Mouse (Mus musculus) thymus, postnatal 4 days (tissue): ENCODE measurements around the gene Rab3gap1.

ENCODE experiments used
- DNase-seq: peaks from one replicate; pipeline ENCODE4 v3.0.0; 2021

Gene Rab3gap1

GRCm38 (mm10) chr1:127868300-127869261, at the start of gene Rab3gap1:
Gene Rab3gap1, plus strand, starts transcription at chr1:127868773.
- DNase-seq: peak; percentile 96

- peak; percentile 26 for DNase-seq
Measured at GRCm38 (mm10) chr1:127827325-127827724, 41.2 kb upstream of the Rab3gap1 start.

- DNase-seq: peak; percentile 67
Measured at GRCm38 (mm10) chr1:127830215-127830921, 38.2 kb upstream of the Rab3gap1 start.

- no peak for DNase-seq
Measured at GRCm38 (mm10) chr1:127833714-127834113, 34.9 kb upstream of the Rab3gap1 start.

- DNase-seq: no peak
Measured at GRCm38 (mm10) chr1:127834202-127834601, 34.4 kb upstream of the Rab3gap1 start.

- DNase-seq: no peak
Measured at GRCm38 (mm10) chr1:127836619-127837018, 32.0 kb upstream of the Rab3gap1 start.

GRCm38 (mm10) chr1:127838602-127839001, 30.0 kb upstream of the Rab3gap1 start:
- DNase-seq: no peak

- DNase-seq: no peak
Measured at GRCm38 (mm10) chr1:127845472-127845871, 23.1 kb upstream of the Rab3gap1 start.

DNA sequence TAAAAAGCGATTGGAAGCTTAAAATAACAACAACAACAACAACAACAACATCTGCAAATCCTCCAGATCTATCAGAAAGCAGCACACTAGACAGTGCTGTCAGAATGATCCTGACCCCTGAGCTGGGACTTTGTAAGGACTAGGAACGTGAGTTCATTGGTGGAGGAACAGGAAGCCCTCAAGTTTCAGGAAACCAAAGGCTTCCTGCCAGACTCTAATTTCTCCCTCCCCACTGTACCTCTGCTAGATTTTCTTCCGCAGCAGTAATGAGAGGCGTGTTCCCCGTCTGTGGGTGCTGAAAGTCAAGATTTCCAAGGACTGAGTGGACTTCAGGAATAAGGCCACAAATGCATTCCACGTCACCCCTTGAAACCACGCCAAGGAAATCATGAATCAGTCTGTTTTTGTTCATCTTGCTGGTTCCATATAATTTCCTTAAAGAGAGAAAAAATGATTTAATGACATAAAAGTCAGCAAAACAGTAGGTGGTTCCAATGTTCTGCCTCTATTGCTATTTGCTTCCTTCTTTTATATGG, 18.4 kb upstream of the Rab3gap1 start:
- DNase-seq: no peak

DNA sequence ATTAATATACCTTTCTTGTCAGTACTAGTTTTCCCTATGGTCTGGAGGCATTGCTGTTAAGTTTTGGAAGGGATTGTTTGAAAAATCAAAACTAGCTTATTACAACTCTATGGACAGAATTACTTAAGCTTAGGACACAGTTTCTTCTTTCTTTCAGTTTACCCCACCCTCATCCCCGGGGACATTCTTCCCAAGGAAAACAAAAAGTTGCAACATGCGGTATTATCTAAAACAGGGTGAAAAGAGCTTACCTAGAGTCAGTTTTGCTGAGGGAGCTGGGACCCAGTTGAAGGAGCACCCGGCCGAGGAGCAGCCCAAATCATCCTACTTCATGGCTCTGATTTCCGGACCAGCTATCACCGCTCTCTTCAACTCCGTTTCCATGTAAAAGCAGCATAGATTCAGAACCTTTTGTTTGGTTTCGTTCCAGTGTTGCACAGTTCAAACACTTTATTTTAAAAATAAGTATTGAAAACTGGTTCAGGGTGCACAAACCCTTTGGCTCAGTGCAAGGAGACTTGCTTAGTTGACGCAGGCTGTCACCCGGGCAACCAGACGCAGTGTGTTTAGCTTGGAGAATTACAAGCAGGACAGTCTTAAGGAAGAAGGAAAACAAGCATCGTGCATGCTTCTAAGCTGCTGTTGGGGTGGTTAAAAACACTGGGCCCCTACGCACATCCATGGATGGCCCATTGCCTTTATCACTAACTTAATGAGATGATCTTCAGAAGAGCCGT, 13.9 kb upstream of the Rab3gap1 start, which contains the start of gene Map3k19:
Gene Map3k19 (minus strand): TSS at position 546 of the 737 bp plus-strand sequence.
- DNase-seq: no peak

- no peak for DNase-seq
Measured at GRCm38 (mm10) chr1:127858945-127859648, 9.5 kb upstream of the Rab3gap1 start.

DNA sequence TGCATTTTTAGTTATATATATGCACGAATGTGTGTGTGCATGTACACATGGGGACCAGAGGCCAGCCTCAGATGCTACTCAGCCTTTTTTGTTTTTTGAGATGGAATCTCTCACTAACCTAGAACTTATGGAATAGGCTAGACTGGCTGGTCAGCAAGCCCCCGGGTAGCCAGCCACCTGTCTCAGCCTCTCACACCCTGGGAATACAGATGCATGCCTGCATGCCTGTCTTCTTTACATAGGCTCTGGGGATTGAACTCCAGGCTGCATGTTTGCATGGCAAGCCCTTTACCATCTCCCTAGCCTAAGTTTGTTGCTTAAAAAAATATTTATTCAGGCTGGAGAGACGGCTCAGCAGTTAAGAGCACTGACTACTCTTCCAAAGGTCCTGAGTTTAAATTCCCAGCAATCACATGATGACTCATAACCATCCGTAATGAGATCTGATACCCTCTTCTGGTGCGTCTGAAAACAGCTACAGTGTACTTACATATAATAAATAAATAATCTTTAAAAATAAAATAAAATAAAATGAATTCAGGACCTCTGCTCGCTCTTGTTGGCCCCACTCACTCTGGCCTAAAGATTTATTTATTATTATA, 8.7 kb upstream of the Rab3gap1 start:
- no peak for DNase-seq

DNA sequence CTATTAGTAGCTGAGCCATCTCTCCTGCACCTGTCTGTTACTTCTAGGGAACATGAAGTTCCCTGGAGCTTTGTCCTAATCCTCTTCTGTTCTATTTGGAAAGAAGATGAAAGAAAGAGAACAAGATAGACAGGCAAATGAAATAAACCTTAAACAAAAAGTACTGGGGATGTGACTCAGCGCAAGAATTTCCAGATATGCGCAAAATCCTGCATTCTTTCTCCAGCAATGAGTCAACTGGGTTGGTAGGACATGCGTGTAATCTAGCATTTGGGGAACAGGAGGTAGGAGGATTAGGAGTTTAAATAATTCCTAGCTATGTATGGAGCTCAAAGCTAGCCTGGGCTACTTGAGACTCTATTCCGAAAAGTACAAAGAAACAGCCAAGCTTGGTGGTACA, 8.1 kb upstream of the Rab3gap1 start:
- no peak for DNase-seq

DNA sequence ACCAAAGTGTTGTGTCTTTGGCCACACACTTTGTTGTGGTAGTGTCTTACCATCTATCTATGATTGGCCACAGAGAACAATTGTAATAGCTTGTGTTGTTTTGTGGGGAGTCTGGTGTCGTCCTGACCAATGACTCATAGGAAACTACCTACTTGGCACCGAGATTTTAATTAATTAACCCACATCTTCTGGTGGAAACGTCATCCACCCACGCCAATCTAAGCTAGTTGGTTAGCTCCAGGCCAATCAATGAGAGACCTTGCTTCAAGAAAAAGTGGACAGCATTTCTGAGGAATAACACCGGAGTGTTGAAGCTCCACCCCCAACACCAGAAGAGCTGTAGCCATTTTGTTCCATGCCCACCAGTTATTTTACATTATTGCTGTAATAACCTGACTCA, 6.7 kb upstream of the Rab3gap1 start:
- no peak for DNase-seq

- DNase-seq: no peak
Measured at GRCm38 (mm10) chr1:127863806-127864205, 4.8 kb upstream of the Rab3gap1 start.

DNA sequence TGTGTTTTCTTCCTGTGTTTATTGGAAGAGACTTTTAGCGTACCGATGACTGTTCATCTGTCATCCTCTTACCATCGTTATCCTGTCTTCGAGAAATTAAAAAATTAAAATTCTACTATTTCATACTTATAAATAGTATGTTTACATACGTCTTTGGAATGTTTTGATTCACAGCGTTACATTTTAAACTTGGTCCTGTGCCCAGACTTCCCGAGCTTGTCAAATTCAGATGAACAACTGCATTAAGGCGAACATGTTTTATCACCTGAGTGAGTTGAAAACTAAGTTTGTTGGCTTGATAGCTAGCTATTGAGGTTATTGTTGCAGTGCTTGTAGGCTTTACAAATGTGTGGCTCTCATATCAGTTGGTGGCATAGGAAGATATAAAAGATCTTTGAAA, 703 bp downstream of the Rab3gap1 start:
- DNase-seq: no peak

DNA sequence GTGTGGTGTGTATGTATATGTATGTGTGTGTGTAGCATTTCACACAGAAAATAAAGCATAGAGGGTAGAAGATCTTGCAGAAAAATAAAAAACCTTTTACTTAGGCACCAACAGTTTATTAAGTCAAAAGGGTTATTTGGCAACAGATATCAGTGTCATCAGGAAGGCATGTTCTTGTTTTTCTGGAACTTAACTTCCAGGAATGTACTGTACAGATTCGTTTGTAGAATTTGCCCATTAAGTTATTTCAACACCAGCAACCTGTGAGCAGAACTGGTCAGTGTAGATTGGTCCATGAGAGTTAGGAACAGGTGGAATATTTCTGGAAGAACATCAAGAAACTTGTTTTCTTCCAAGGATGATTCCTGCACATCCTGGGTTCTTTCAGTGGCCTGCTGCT, 30.8 kb downstream of the Rab3gap1 start:
- no peak for DNase-seq

DNA sequence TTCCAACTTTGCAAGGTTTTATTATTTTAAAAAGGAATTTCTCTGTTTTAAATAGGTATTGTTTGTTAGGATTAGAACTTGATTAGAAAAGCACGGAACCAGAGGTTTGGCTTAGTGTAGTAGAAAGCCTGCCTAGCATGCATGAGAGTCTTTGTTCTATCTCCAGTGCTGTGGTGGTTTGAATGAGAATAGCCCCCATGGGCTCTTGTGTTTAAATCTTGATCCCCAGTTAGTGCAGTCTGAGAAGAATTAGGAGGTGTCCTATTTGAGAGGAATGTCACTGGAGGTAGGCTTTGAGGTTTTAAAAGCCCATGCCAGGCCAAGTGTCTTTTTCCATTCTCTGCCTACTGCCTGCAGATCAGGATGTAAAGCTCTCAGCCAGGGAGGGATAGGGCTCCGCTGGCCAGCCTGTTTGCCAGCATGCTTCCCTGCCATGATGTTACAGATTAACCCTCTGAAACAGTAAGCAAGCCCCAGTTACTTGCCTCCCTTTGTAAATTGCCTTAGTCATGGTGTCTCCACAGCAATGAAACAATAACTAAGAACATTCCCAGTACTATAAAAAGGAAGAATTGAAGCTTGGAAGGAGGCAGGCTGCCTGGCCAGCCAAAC, 36.3 kb downstream of the Rab3gap1 start:
- no peak for DNase-seq

DNA sequence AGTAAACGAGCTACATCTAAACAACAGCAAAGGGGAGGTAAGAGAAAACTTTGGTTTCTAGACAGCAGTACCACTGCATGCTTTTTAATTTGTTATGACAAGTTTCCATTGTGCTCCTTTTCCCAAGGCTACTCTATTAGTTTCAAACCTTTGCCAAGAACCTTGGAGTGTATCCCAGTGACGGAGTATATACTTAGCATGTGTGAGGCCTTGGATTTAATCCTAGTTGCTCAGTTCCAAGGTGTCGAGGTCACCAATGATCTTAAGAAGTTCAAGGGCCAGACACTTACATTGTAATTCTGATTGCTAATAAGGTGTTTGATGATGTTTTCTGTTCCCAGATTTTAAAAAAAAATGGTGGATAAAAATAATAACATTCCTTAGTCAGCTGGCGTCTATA, 44.5 kb downstream of the Rab3gap1 start:
- no peak for DNase-seq

DNA sequence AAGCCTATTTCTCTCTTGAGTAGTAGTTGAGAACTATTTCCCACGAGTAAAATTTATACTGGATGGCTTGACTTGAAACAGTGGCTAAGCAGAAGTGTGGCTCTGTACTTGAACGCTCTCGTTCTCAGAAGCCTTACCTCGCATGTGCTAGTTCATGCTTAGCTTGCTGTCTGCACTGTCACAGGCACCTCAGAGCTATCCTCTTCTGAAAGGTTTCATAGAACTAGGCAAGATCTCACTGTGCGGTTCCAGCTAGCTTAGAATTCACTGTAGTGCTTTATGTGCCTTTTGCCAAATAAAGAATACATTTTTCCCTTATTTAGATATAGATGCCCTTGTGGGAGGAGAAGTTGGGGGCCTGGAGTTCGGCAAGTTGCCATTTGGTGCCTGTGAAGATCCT, 46.7 kb downstream of the Rab3gap1 start:
- no peak for DNase-seq

- no peak for DNase-seq
Measured at GRCm38 (mm10) chr1:127915802-127916201, 47.2 kb downstream of the Rab3gap1 start.
